Mouse (Mus musculus) heart, adult 18-20 months (tissue): ENCODE measurements around the gene Fgfr2. TPM values are rescaled to one million over a fixed set of nuclear protein-coding genes. Genes with fewer than 3 reads are reported as not detected.

Source experiments
- DNase-seq, 2 experiments: peaks; one replicate each; pipeline ENCODE4 v3.0.0; 2021 to 2022; ENCODE audit warnings: mixed read lengths in 1 of 2
- total RNA-seq, 2 experiments: library from RNA; stranded (reverse); gene quantifications; 2 replicates each; pipeline ENCODE4 v1.2.3; 2021

Gene Fgfr2
- total RNA-seq, 2 experiments from 2014 or later, result 1.3 to 2.6 TPM

DNA sequence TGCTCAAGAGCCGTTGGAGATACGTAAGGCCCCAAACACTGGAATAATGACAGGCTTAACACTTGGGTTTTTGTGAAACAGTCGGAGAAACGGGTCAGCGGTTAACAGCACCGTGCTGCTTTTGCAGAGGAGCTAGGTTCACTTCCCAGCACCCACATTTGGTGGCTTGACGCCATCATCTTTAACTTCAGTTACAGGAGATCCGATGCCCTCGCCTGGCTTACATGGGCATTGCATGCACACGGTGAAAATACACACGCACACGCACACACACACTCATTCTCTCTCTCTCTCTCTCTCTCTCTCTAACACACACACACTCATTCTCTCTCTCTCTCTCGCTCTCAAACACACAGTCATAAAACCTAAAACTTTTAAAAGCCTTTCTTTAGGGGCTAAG lies 2741.0 kb downstream of the Fgfr2 start:
- no peak for DNase-seq

DNA sequence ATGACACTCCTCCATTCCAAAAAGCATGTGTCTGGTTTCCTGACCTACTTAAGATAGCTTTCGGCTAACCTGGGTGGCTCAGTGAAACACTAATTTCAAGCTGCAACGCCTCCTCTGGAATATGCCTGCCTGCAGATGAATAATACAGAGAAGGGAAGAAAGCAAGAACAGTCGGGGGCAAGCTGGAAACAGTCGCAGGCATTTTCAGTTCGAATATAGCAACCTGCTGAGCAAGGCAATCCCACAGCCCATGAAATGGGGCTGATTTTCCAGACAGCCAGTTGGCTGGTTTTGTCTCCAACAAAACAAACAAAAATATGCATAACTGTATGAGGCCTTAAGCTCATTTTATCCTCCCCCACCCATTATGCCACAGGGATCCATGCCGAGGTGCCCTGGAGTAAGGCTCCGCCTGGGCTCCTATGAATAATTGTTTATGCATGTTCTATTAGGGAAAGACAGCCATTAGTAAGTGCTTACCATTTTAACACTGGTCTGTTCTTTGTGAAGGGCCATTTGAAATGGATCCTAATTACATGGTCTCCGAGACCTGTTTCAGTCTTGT lies 2741.7 kb downstream of the Fgfr2 start:
- DNase-seq, result no peak

DNA sequence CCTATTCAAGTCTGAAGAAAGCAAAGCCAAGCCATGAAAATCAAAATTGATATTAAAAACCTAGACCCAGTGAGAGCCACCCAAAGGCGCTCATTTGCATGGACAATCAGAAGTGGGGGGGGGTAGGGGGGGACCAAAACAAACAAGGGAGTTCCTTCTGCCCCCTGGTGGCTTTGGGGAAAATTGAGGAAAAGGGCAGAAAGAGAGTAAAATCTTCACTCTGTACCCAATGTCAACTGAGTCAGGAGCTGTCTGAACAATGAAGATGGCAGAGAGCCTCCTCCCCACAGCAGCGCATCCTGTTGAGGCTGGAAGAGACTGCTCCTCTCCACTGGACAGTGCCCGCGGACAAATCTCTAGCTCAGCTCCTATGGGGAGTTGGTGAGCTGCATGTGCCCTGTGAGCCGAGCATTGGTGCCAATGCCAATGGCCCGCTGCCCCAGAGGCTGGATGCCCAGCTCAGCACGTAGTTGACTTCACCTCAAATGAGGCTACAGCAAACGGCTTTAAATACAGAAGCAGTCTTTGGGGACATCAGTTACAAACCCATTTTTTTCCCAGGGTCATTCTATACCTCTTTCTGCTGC lies 2742.3 kb downstream of the Fgfr2 start:
- DNase-seq, result peak; percentile 13 to 18

DNA sequence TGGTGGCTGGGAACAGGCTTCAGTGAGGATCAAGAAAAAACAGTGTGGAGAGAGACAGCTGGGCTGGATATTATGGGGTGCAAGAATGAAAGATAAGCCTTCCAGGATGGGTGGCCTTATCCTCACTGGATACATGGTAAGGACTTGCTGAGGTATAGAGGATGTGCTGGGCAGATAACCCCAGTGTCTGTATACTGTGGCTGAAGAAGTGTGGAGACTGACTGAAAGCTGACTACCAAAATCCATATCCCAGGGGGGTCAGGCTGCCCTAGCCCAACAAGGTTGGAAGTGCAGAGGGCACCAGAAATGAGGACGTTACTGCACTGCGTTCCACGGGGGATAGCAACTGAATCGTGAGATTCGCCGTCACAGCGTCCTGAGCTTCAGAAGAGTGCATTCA lies 2742.8 kb downstream of the Fgfr2 start:
- DNase-seq, result no peak

DNA sequence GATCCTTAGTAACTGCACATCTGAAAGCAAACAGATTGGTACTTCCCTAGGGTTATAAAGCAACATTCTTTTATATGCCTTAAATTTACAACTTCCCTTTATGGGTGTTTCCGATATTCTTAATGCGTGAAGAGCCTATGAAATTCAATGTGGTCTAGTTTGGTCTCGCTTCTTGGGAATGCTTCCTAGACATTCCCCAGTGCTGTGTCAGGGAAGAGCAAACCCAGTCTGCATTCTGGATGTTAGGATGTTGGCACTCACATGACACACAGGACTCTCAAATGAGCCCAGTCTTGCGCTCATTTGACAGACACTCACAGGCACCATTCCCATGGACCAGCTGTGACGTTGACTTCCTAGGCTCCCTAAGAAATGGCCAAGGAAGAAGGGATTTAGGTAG lies 2743.3 kb downstream of the Fgfr2 start:
- no peak for DNase-seq

DNA sequence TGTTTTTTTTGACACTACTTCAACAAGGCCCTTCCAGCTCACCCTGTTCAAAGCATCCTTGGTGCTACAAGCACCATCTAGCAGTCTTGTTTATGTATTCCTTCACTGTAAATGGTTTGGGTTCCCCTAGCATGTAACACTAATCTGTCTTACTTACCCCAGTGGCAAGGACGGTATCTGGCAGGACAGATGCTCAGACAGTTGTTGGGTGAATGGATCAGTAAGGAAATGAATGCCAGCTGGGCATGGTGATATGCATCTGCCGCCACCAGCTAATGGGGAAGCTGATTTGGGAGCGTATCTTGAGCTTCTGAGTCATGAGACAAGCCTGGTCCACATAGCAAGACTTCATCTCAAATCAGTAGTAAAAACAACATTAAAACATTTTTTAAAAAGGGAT lies 2744.8 kb downstream of the Fgfr2 start:
- no peak for DNase-seq

DNA sequence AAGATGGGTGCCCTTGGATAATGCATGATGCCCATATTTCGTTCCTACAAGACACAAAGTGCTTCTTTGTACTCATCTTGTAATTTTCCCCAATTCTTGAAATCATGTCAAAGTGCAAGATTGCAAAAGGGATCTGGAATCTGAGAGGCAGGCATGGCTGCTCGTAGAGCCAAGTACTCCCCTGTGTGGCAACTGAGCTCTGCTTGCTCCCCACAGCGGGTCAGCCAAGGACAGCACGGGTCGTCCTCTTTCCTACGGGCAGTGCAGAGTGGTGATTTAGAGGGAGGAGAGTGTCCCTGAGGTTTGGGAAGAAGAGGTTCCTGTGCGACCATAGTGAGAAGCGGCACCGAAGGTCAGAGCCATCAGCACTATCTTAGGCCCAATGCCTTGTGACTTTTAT lies 2748.8 kb downstream of the Fgfr2 start:
- peak in 1 of 2 experiments; percentile 19 for DNase-seq

DNA sequence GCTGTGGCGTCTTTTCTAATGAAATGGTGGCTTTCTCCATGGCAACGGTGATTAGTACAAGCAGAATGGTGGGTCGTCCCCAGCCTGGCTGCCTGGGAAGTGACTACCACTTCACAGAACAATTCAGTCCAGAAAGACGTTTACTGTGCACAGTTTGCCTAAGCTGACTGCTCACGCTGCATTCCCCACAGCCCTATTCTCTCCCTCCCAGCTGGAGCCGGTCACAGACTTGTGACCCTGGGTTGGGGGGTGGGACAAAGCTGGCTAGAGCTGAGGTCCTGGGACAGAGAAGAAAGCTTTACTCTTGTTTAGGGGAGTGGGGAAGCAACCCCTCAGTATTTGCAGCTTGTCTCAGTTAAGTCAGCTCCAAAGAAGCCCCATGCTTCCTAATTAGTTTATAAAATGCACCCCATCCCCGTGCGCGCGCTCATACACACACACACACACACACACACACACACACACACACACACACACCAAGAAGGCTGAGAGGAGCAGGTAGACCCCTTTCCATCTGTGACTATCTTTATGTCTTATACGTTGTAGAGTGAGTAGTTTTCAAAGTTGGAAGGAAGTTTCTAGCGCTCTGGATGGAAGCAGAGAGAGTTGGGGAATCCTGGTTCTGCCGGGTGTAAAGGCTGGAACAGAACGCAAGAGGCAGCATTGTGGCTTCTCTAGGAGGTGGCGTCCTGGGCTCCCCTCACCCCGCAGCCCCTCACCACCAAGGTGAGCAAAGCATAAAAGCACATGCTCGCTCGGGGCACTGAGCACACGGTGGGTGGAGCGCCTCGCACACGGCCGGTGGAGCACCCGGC lies 2754.1 kb downstream of the Fgfr2 start:
- no peak for DNase-seq

DNA sequence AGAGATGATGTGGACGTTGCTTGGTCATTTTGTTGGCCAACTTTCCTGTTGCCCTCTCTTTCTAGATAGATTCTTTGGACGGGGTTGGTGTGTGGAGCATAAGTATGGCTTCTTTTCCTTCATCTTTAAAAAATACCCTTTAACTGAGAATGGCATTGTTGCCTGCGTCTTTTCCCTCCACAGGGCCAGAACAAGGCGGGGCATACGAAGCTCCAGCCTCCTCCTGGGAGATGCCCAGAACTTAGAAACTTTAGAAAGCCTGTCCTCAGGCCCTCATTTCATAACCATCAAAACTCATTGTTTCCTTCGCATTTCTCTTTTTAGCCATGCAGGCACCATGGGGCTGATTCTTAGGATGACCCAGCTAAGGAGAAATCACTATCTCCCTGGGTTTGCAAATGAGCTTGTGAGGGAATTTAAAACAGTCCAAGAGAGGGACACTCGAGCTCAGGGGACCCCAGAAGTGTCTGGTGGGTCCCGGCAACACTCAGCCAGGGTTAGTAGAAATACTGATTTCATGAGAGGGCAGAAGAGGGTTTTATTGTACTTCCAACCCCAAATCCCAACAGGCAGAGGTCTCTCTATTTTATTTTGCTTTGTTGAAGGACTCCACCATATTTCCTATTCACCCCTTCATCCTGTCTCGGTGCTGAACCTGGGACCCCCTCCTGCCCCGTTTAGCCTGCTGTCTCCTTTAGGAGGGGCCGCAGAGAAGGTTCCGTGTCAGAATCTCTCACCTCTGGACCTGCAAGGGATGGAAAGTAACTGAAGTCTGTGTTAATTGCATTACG lies 2754.9 kb downstream of the Fgfr2 start:
- DNase-seq, result no peak

DNA sequence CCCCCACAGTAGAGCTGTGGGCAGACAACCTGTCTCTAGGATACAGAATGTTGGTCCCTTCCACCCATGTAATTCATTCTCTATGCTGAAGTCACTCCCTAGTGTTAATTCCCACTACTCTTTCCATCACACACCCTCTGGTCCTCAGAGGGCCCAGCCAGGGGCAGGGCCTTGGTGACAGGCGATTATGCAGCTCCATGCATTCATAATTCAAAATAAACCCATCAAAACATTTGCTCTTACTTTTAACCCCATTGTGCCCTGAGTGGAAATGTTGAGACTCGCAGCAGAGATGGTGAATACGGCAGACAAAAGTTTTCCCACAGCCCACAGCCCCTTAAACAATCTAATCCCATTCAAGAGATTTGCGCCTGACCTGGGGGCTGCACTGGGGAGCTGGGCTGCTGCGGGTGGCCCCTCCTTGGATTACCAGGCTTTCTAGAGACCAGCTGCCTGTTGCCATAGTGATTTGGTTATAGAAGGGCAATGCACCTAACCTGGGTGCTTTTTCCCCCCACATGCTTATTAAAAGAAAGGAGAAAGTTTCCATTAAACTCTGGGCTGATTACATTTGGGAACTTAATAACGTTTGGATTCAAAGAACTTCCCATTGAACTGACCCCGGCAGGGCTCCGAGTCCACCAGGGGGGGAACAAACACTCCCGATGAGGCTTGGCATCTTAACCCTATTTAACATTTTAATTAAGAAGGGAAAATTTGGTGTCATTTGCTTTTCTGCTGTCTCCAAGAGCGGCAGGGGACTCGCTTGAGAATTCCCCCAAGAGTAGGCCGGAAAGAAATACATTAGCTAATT lies 2755.7 kb downstream of the Fgfr2 start:
- DNase-seq, result no peak

DNA sequence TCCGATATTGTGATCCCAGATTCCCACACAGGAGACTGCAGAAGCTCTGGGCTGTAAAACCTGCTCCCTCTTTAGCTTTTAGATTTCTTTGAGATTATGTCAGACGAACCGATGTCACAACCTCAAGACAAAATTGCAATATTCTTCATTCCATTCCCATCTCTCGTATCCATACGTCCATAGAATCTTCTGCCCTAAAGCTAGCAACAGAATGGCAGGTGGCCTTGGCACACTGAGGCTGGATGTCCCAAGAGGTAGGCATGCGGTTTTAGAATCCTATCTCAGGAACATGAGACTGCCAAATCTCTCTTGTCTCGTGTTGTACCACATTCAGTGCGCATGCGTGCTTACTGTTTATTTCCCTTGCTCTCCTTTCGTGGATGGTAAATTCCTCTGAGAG lies 2757.4 kb downstream of the Fgfr2 start:
- DNase-seq, result no peak

DNA sequence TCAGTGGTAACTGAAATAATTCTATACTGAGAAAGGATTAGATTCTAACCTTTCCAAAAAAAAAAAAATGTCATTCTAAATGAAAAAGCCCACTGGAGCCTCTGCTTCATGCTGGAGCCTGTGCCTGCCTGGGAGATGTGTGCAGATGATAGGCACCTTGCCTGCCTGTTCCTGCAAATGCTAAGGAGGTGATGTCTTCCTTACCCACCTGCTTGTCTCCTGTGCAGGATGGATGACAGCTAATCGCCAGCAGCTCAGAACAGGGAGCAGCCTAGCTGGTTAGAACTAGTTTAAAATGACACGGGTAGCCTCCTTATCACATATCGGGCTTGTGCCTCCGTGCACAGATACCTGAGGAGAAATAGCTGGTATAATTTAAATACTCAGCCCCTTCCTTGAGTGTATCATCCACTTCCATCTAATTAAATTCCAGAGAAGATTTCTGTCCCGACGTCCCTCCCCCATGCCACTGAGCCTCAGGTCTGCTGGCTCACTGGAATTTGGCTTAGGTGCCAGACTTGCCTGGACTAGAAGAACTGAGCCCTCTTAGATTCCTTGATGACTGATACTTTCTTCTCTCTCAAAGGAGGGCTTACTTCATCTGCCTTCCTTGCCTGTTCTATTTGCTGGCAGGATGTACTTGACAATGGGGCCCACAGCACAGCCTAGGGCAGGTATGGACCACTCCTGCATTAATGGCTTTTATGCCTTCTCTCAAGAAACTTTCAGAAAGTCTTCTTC lies 2782.6 kb downstream of the Fgfr2 start:
- DNase-seq, result no peak

DNA sequence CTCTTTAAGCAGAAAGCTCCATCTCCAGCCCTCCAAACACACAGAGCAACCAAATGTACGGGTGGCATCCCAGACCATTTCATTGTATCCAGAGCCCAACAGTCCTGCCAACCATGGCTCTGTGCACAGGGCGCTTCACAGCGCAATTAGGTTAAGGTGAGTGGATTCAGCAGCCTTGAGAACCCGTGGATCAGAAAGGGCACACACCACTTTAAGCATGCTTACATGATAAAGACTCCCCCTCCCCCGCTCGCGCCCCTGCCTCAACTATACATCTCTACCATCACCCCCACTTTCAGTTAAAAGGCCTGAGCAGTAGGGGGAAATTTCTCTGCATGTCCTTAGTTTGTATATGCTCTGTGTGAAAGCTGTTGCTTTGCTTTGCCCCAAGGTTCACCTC lies 2785.5 kb downstream of the Fgfr2 start:
- no peak for DNase-seq

DNA sequence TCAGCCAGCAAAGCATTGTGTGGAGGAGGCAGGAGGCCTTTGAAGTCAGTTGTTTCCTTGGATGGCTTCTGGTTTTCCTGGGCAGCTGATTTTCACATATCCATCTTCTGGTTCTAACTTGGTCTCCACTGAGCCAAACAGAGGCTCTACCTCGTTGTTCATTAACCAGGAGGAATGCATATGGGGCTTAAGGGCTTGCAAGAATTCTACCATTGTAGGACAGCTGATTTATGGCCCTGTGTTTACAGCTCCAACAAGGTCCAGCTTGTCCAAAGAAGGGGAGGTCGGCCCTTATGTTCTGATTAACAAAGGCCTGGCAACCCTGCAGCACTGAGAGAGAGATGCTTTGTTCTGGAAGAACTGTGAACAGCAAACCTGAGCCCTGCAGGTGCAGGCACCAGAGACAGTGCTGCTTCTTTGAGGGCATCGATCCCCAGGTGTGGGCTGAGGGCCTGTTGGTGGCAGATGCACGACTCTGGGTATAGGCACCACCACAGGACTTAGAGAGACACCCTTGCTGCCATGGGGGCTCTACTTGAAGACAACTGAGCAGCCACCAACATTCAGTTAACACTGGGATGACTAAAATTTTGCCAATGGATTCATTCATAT lies 2787.6 kb downstream of the Fgfr2 start:
- no peak for DNase-seq

DNA sequence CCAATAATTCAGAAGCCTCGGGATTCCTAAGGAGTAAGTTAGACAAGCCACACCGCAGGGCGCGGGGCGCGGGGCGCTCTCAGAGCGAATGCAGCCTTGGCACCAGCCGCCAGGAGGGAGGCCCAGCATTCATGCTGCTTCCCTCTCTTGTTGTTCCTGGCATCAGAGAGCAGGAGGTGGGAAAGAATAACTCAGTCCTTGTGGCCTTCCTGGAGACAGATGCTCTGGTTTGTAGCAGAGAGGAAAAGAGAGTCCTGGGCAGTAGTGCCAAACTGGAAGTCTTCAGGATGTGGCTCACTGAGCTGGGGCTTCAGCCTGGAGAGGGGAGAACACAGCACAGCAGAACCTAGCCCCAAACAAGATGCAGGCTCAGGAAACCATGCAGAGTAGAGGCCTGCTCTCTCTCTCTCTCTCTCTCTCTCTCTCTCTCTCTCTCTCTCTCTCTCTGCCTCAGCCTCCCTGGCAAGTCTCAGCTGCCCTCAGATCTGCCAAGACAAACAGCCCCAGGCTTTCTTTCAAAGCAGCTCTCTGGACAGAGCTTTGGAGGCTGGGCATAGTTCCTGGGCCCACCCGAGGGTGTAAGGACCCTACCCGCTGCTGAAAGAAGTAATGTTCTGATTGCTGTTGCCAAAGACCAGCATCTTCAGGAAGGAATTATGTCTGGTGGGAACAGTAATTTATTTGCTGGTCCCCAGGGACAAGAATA lies 2790.5 kb downstream of the Fgfr2 start:
- DNase-seq, result peak; percentile 15 to 45

DNA sequence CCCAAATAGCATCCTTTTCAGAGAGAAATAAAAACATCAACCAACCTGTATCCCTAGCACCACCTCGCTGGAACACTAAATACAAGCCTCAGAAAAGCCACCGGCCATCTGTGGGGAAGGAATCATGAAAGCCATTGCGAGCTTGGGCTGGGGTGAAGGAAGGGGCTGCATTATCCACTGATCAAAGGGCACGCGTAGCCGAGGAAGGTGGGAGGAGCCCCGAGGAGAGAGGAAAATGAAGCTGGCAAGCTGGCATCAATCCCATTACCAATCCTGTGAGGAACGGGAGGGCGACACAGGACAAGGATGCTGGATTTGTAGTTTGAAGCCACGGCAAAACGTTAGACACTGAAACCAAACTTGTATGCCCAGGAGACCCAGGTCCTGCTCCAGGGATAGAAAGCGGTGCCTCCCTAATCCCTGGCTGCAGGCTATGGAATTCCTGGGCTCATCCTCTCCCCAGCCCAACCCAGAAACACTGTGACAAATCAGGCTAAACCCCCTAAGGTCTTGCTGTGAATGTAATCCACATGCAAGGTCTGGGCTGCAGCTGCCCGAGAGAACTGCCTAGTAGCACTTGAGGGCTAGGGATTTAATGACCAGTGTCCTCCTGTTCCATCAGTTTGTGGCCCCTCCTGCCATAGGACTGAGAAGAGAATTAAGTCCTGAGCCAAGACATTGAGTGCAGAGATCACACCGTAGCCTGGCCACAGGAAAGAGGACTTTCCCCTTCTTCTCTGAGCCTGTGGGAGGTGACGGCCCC lies 2795.4 kb downstream of the Fgfr2 start:
- DNase-seq, result no peak

DNA sequence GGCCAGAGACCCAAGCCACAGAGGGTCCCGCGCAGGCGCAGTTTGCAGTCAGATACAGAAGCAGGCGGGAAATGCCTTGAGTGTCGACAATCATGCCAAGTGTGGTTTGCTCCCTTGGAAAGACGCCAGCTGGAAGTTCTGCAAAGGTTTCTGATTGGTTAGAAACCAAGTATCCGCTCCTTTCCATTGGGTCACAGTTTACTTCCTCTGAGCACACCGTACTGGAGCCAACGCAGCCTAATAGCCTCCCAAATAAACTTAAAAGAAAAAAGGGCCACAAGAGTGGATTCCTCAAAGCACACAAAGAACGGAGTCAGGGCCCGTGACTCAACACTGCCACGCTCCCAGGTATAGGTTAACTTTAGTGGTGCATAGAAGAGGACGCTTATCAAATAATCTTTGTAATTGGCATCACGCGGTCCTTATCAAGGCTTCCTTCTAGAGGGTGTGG lies 2797.1 kb downstream of the Fgfr2 start:
- DNase-seq, result peak; percentile 42 to 65

DNA sequence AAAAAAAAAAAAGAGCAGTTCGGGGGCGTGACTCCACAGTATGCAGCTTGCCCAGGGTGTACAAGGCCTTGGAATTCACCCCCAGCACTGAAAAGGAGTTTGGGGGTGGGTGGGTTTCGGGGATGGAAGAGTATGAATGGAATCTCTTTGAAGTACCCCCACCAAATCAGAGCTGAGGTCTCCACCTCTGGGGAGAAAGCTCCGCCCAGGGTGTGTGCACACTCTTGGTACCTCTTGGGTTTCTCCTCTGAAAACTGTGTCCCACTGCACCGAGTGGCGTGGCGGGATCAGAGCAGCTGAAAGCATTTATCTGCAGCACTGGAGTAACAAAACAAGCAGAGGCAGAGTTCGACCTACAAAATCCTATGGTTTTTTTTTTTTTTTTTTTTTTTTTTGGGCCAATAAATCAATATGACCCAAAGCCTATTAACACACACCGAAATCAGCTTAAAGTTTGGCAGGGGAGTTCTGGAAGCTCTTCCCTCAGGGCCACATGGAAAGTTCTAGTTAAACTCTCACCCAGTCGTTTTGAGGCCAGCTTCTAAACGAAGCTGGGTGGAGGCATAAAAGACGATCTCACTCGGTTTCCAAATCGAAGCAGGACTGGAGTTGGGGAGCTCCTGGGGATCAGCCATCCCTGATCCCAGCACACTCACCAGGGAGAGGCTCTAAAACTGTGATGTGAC lies 2798.3 kb downstream of the Fgfr2 start:
- no peak for DNase-seq

DNA sequence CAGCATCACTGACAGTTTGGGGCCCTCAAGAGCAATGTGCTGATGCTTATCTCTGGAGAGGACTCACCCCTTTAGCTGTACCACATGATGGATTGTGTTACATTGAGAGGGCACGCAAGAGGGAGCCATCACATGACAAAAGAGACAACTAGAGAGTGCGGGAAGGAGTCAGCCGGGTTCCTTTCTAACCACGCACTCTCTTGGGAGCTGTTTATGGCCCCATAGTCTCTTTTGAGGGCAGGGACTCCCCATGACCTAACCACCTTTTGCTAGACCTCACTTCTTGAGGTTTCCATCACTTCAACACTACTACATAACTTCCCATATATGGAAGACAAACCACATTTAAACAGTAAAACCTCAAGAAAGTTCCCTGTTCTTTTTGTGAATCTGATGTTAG lies 2799.4 kb downstream of the Fgfr2 start:
- no peak for DNase-seq
